Comparison of ENCODE assay signal across 13 mouse cellular contexts in genomic region chr17:83721157-83721556, GRCm38 (mm10).
"Had no signal": no experiment of that assay in that cellular context is flagged by ENCODE, and none has a peak within 500 bp of the region (broad histone marks: within the 10 kb centered on the region; RNA-seq: fewer than 3 reads in every experiment).

No protein-coding gene starts in this region.

- H3K27ac ChIP-seq: kidney, embryonic 15.5 days; liver, embryonic 13.5 days; macrophage; stomach, embryonic 15.5 days had no signal

- DNase-seq: kidney, adult 11 months; kidney, adult 8-10 months; kidney, postnatal 10 days; kidney, postnatal 36 days; liver, embryonic 13.5 days; lung, embryonic 14.5 days; midbrain, embryonic 14.5 days; thymus, postnatal 36 days had no signal

- ATAC-seq: lung, postnatal 0 days had no signal

- H3K4me3 ChIP-seq: kidney, embryonic 15.5 days; left cerebral cortex, adult 2 months; liver, embryonic 13.5 days; stomach, embryonic 15.5 days had no signal
